Mouse (Mus musculus) CH12.LX (cell line): ENCODE results near the gene Atp13a4. TPM values are rescaled to one million over a fixed set of nuclear protein-coding genes. Genes with fewer than 3 reads are reported as not detected.

Experiments used
- DNase-seq: peaks from one replicate; pipeline ENCODE4 v3.0.0-alpha.2; 2013; ENCODE audit errors: extremely low read depth
- H3K27ac ChIP-seq: 2 replicates; pipeline ENCODE4 v1.5.1; 2012; ENCODE audit warnings: low read depth, mild to moderate bottlenecking, control low read depth, moderate library complexity; ENCODE audit not compliant: insufficient read depth
- H3K27me3 ChIP-seq: replicated peaks from 2 replicates; pipeline ENCODE3; 2012; ENCODE audit warnings: inconsistent platforms
- H3K36me3 ChIP-seq, 2 experiments: replicated peaks in 1 of 2; 2 replicates each; pipeline versions ENCODE3 to v1.6.1; 2012; ENCODE audit warnings: inconsistent platforms in 1 of 2, low read length in 1 of 2, mild to moderate bottlenecking in 1 of 2, mixed read lengths in 1 of 2, moderate library complexity in 1 of 2; ENCODE audit not compliant: control insufficient read depth in 1 of 2, insufficient read depth in 1 of 2
- H3K4me1 ChIP-seq, 2 experiments: 2 replicates each; pipeline ENCODE4 v1.6.1; 2012; ENCODE audit warnings: inconsistent platforms in 1 of 2, moderate library complexity in 1 of 2; ENCODE audit not compliant: insufficient read depth in 2 of 2, control insufficient read depth in 1 of 2
- H3K4me2 ChIP-seq: 2 replicates; pipeline ENCODE4 v1.6.1; 2012; ENCODE audit warnings: low read depth, mild to moderate bottlenecking, control low read depth; ENCODE audit not compliant: poor library complexity, insufficient read depth, severe bottlenecking
- H3K4me3 ChIP-seq, 3 experiments: fragments of 150-350 bp in 1 of 3; sonication (generic) in 1 of 3; replicated peaks in 1 of 3; 2 replicates each; pipeline versions ENCODE3 to v1.5.1; 2011 to 2012; ENCODE audit warnings: low read depth in 2 of 3, low read length in 2 of 3, mild to moderate bottlenecking in 2 of 3, moderate library complexity in 2 of 3, control low read depth in 1 of 3, improper control_type of control experiment in 1 of 3, inconsistent platforms in 1 of 3, mixed read lengths in 1 of 3; ENCODE audit not compliant: poor library complexity in 1 of 3
- H3K79me2 ChIP-seq: replicated peaks from 2 replicates; pipeline ENCODE4 v1.6.1; 2012; ENCODE audit warnings: mild to moderate bottlenecking, moderate library complexity; ENCODE audit not compliant: control insufficient read depth, poor library complexity, insufficient read depth, severe bottlenecking; ENCODE audit errors: extremely low read depth
- H3K9ac ChIP-seq: 2 replicates; pipeline ENCODE4 v1.6.1; 2012; ENCODE audit warnings: low read depth, mild to moderate bottlenecking, control low read depth, moderate library complexity; ENCODE audit not compliant: insufficient read depth
- H3K9me3 ChIP-seq: replicated peaks from 2 replicates; pipeline ENCODE3; 2012; ENCODE audit warnings: low read length, inconsistent platforms, mixed read lengths
- E2F4 ChIP-seq: IDR thresholded peaks from 2 replicates; pipeline ENCODE4 v1.6.1; 2011; ENCODE audit warnings: low read depth, low read length, improper control_type of control experiment; ENCODE audit not compliant: insufficient replicate concordance
- HCFC1 ChIP-seq: IDR thresholded peaks from 2 replicates; pipeline ENCODE4 v1.6.1; 2012; ENCODE audit warnings: low read depth, mild to moderate bottlenecking, inconsistent platforms, low read length, improper control_type of control experiment
- JUND ChIP-seq: conservative IDR thresholded peaks from 2 replicates; pipeline ENCODE4 v1.6.1; 2011; ENCODE audit warnings: low read depth, low read length, improper control_type of control experiment
- MXI1 ChIP-seq: IDR thresholded peaks from 2 replicates; pipeline ENCODE4 v1.6.1; 2011; ENCODE audit warnings: mild to moderate bottlenecking, low read depth, low read length, improper control_type of control experiment
- RAD21 ChIP-seq: IDR thresholded peaks from 2 replicates; pipeline ENCODE4 v1.6.1; 2011; ENCODE audit warnings: low read depth, mild to moderate bottlenecking, low read length, improper control_type of control experiment, moderate library complexity
- RCOR1 ChIP-seq: conservative IDR thresholded peaks from 2 replicates; pipeline ENCODE4 v1.6.1; 2012; ENCODE audit warnings: low read depth, mild to moderate bottlenecking, inconsistent platforms, low read length, improper control_type of control experiment
- SMC3 ChIP-seq: IDR thresholded peaks from 2 replicates; pipeline ENCODE4 v1.6.1; 2011; ENCODE audit warnings: low read depth, low read length, improper control_type of control experiment
- TCF12 ChIP-seq: IDR thresholded peaks from 2 replicates; pipeline ENCODE4 v1.6.1; 2014; ENCODE audit warnings: low read depth, mild to moderate bottlenecking, inconsistent platforms, low read length, improper control_type of control experiment
- ZC3H11A ChIP-seq: IDR thresholded peaks from 2 replicates; pipeline ENCODE4 v1.6.1; 2012; ENCODE audit warnings: low read depth, mild to moderate bottlenecking, inconsistent platforms, low read length, improper control_type of control experiment
- ZKSCAN1 ChIP-seq: IDR thresholded peaks from 2 replicates; pipeline ENCODE4 v1.6.1; 2012; ENCODE audit warnings: low read depth, inconsistent platforms, low read length, improper control_type of control experiment, borderline replicate concordance
- ZNF384 ChIP-seq: IDR thresholded peaks from 2 replicates; pipeline ENCODE4 v1.6.1; 2012; ENCODE audit warnings: low read depth, low read length, improper control_type of control experiment, inconsistent platforms
- dilution Hi-C: fragments of 300-500 bp; cut with MboI; formaldehyde crosslinking; loops from 2 replicates; pipeline ENCODE4 v1.14.3; 2020; ENCODE audit warnings: low sequenced_read_pairs; ENCODE audit not compliant: extremely low pct_unique_long_range_greater_than_20kb, extremely low pct_ligation_motif_present
- in situ Hi-C: fragments of 300-500 bp; cut with MboI; formaldehyde crosslinking; loops from 3 replicates; pipeline ENCODE4 v1.14.3; 2019; ENCODE audit warnings: low sequenced_read_pairs, low pct_ligation_motif_present, low pct_unique_long_range_greater_than_20kb, mixed read lengths
- polyA plus RNA-seq: library from polyadenylated mRNA; unstranded; fragments of >175 nt; gene quantifications from 2 replicates; pipeline ENCODE4 v1.2.1, GENCODE M21; 2012; ENCODE audit warnings: low read depth; ENCODE audit not compliant: insufficient read length
- total RNA-seq, 2 experiments: library from RNA; depleted of rRNA; stranded (reverse); fragments of 300-350 nt in 1 of 2; fragments of >200 nt in 1 of 2; gene quantifications; 2 replicates each; pipeline ENCODE4 v1.2.3; 2012 to 2014

Atp13a4 gene
- total RNA-seq (2012; rRNA removed) (not detected in 2 replicates), total RNA-seq (2014; rRNA removed) (not detected in 2 replicates), polyA plus RNA-seq (not detected in 2 replicates)

- Histone ChIP-seq H3K4me3 (no peak within 1 kb of the TSS), H3K9me3 (no peaks in the 10 kb centered on the region), H3K36me3 (no peaks in the 10 kb centered on the region), H3K4me1 (peaks cover 0 to 2% of the 10 kb centered on the region in 2 experiments; a peak in 1 of 4 replicates), H3K27me3 (no peaks in the 10 kb centered on the region), H3K79me2 (no peaks in the 10 kb centered on the region), H3K4me2 (no peak within 1 kb of the TSS), H3K9ac (no peak within 1 kb of the TSS), H3K27ac (no peak within 1 kb of the TSS)
- no peak for DNase-seq
- in situ Hi-C loops = no loop called here
- TF ChIP-seq HCFC1 = no peak
- no peak for TF ChIP-seq ZKSCAN1
- no peak for TF ChIP-seq RAD21
- no peak for TF ChIP-seq E2F4
- dilution Hi-C loops = no loop called here
Observed at GRCm38 (mm10) chr16:29544829-29545228, at the start of gene Atp13a4. Gene Atp13a4, minus strand, starts transcription at chr16:29544864.

GRCm38 (mm10) chr16:29592171-29592570 is 47.5 kb upstream of the Atp13a4 start:
- H3K27ac ChIP-seq = no peak overlapping the region
- no peak overlapping the region for H3K4me2 ChIP-seq
- H3K4me1 ChIP-seq = no peaks in the 10 kb centered on the region
- TF ChIP-seq SMC3 = no peak
- no peak for TF ChIP-seq JUND
- no peak for TF ChIP-seq ZC3H11A
- no peak for TF ChIP-seq RCOR1
- TF ChIP-seq ZNF384 = no peak
- no peak for TF ChIP-seq MXI1
- H3K4me3 ChIP-seq = no peak overlapping the region
- H3K27me3 ChIP-seq = no peaks in the 10 kb centered on the region
- H3K9me3 ChIP-seq = no peaks in the 10 kb centered on the region
- H3K36me3 ChIP-seq = peaks cover 49 to 81% of the 10 kb centered on the region in 2 experiments
- in situ Hi-C loops (no loop called here), dilution Hi-C loops (no loop called here)
- no peaks in the 10 kb centered on the region for H3K79me2 ChIP-seq
- H3K9ac ChIP-seq = no peak overlapping the region
- no peak for DNase-seq

DNA sequence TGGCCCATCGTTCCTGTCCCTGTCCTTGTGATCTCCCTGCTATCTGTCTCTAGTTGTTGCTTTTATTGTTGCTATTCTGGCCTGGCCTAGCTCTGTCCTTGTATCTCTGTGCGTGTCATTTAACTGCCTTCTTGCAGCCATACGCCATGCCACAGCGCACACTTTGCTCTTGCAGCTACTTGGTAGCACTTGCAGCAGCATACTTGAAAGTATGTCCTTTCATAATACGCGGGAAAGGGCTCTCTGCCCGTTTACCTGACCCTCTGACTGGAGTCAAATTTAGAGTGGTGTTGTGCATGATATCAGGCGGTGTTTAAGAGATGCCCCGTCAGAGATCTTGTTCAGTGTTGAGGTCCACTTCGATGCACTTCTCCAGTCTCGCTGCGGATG is 35.1 kb upstream of the Atp13a4 start:
- peaks cover 29% of the 10 kb centered on the region for H3K79me2 ChIP-seq
- no peak for TF ChIP-seq TCF12
- TF ChIP-seq, all 38 proteins: peak for 0
- H3K36me3 ChIP-seq = peaks cover 9 to 11% of the 10 kb centered on the region in 2 experiments
- peak overlapping the region; percentile 98 to 99 (median 98) for H3K4me3 ChIP-seq
- in situ Hi-C loops = no loop called here
- H3K4me2 ChIP-seq = peak overlapping the region; percentile 64; the same call in 1 of the 2 replicates
- peak; percentile 13 for DNase-seq
- peaks cover 1% of the 10 kb centered on the region for H3K27me3 ChIP-seq
- H3K4me1 ChIP-seq = peaks cover 0 to 20% of the 10 kb centered on the region in 2 experiments; a peak in 2 of 4 replicates
- peak overlapping the region; percentile 96 for H3K9ac ChIP-seq
- no peak overlapping the region for H3K27ac ChIP-seq
- no peaks in the 10 kb centered on the region for H3K9me3 ChIP-seq
- dilution Hi-C loops = no loop called here
